Mouse (Mus musculus): ENCODE data around the gene Syk.

DNA sequence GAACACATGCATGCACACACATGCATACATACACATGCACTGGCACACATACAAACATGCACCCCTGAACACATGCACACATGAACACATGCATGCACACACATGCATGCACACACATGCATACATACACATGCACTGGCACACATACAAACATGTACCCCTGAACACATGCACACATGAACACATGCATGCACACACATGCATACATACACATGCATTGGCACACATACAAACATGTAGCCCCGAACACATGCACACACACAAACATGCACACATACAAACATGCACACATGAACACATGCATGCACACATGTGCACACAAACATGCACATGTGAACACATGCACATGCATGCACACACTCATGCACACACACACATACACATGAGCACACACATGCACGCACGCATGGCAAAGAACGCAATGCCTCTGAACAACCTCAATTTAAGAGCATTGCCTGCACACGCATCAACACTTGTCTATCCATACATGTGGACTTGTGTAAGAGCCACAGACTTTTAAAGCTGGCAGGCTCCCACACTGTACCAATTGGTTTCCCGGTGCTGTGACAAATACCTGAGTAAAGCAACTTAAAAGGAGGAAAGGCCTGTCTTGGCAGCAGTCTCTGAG lies 66.9 kb downstream of the Syk start:
- TF ChIP-seq ZC3H11A (IDR thresholded peaks at IDR 0.05; ENCODE audit: borderline replicate concordance, low read depth, low read length), result no peak
- no peak for TF ChIP-seq HCFC1 (IDR thresholded peaks at IDR 0.05; ENCODE audit: borderline replicate concordance, insufficient read depth, low read length)
- TF ChIP-seq MAFK (IDR thresholded peaks at IDR 0.05; ENCODE audit: insufficient read depth, low read depth, low read length), result no peak
- no peak for TF ChIP-seq ZNF384 (IDR thresholded peaks at IDR 0.05; ENCODE audit: low read depth, low read length)
